In the genomic region with DNA sequence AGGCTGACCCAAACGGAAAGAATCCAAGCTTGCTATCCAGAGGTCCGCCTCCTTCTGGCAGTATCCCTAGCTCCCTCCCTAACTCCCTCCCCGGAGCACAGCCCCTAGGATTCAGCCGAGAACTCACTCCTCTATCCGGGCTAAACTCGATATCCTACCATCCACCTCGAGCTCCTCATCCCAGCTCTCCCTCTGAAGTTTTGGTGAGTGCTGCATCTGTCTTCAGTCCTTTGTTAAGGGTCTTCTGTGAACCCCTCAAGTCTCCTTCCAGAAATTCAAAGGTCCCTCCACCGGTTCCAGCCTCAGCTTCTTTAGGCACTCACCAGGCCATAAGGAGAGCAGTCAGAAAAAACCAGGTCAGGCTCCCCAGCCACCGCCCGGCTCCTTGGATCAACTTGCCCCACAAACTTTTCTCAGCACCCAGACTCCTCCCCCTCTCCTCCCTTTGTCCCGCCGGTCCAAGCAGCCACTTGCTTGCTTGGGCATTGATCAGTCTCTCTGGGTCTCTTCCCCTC, we compare ENCODE assay signal across 9 mouse cellular contexts. TPM values are rescaled to one million over a fixed set of nuclear protein-coding genes. Genes with fewer than 3 reads are reported as not detected.
A peak's percentile ranks its signal among the peaks of the same experiment; 100 is the strongest.
DNase-seq lines count a peak whose midpoint lies in the region; ATAC-seq and TF ChIP-seq lines count a peak whose summit lies in the region.
"Had no signal": no experiment of that assay in that cellular context is flagged by ENCODE, and none has a peak within 500 bp of the region (broad histone marks: within the 10 kb centered on the region; RNA-seq: fewer than 3 reads in every experiment).

A gene (minus strand): TSS at position 432 of the 515 bp plus-strand sequence.

- peak within 1 kb of the TSS; percentile 51 for H3K4me2 ChIP-seq in limb, embryonic 12.5 days

- in situ Hi-C loops in Patski (cut with MboI; ENCODE audit: low pct_unique_long_range_greater_than_20kb) = no loop called here

- 8% methylated on average over 12 of the region's 12 CpGs for WGBS in heart, adult 2 months
- WGBS in limb, embryonic 12.5 days = 1% methylated on average over 12 of the region's 12 CpGs

- peaks cover 46% of the 10 kb centered on the region for H3K4me1 ChIP-seq in E14TG2a.4 (replicated peaks; ENCODE audit: low read depth, low read length)
- no peaks in the 10 kb centered on the region for H3K4me1 ChIP-seq in heart, adult 2 months (ENCODE audit: control insufficient read depth, insufficient read depth, low read length)
- H3K4me1 ChIP-seq in limb, embryonic 12.5 days (replicated peaks) = peaks cover 47% of the 10 kb centered on the region

- no peaks in the 10 kb centered on the region for H3K9me3 ChIP-seq in E14TG2a.4 (ENCODE audit: low read length)
- H3K9me3 ChIP-seq in limb, embryonic 12.5 days = no peaks in the 10 kb centered on the region

- intact Hi-C loops in heart, adult 2 months (cut with DNase I) = no loop called here

- H3K4me3 ChIP-seq in E14TG2a.4 (replicated peaks; ENCODE audit: low read length) = peak within 1 kb of the TSS; percentile 42
- H3K4me3 ChIP-seq in heart, adult 2 months = no peak within 1 kb of the TSS; the same call in 1 of the 2 replicates
- H3K4me3 ChIP-seq in limb, embryonic 12.5 days (replicated peaks) = peak within 1 kb of the TSS; percentile 28
- H3K4me3 ChIP-seq: myocyte had no signal

- TF ChIP-seq POLR2A in heart, adult 2 months (IDR thresholded peaks at IDR 0.05; ENCODE audit: insufficient read depth, low read depth, low read length) = no peak

- H3K36me3 ChIP-seq in E14TG2a.4 (ENCODE audit: insufficient read depth, low read length) = peaks cover 20% of the 10 kb centered on the region
- H3K36me3 ChIP-seq in heart, adult 2 months (ENCODE audit: control insufficient read depth, insufficient read depth, low read length) = no peaks in the 10 kb centered on the region
- H3K36me3 ChIP-seq in limb, embryonic 12.5 days = peaks cover 39% of the 10 kb centered on the region

- ATAC-seq in Patski = peak; percentile 44
- peak; percentile 55 for ATAC-seq in limb, embryonic 12.5 days (ENCODE audit: insufficient number of reproducible peaks, insufficient read depth, low FRiP score, low TSS enrichment, low read depth)
- ATAC-seq in CD4-positive, CD25-positive, alpha-beta regulatory T cell, adult 4 months = no peak
- no peak for ATAC-seq in monocyte, adult 5-6 weeks (replicated peaks; ENCODE audit: insufficient number of reproducible peaks, low FRiP score, low TSS enrichment, poor library complexity, severe bottlenecking)

- H3K9ac ChIP-seq in heart, adult 2 months (ENCODE audit: low read depth, low read length) = no peak within 1 kb of the TSS
- peak within 1 kb of the TSS; percentile 47 for H3K9ac ChIP-seq in limb, embryonic 12.5 days (replicated peaks)

- H3K27ac ChIP-seq in heart, adult 2 months = peak within 1 kb of the TSS; percentile 59
- peak within 1 kb of the TSS; percentile 74 for H3K27ac ChIP-seq in limb, embryonic 12.5 days

- peaks cover 69% of the 10 kb centered on the region for H3K27me3 ChIP-seq in E14TG2a.4 (ENCODE audit: insufficient read depth, low read length)
- no peaks in the 10 kb centered on the region for H3K27me3 ChIP-seq in Patski
- H3K27me3 ChIP-seq in heart, adult 2 months (ENCODE audit: control insufficient read depth, insufficient read depth, low read length) = no peaks in the 10 kb centered on the region
- peaks cover 9% of the 10 kb centered on the region for H3K27me3 ChIP-seq in limb, embryonic 12.5 days

- DNase-seq in Patski (ENCODE audit: low read depth, low spot score) = no peak
- DNase-seq in heart, adult 2 months = peak; percentile 54 to 59
- peak; percentile 14 for DNase-seq in testis, postnatal 14 days (ENCODE audit: low spot score)
- DNase-seq in adrenal gland, adult 8-10 months = no peak

- H3K79me2 ChIP-seq in heart, adult 2 months (replicated peaks; ENCODE audit: control insufficient read depth, insufficient read depth, low read length) = no peaks in the 10 kb centered on the region

- TF ChIP-seq EP300 in heart, adult 2 months (IDR thresholded peaks at IDR 0.05; ENCODE audit: insufficient read depth, low read depth, low read length) = no peak

- CTCF ChIA-PET in Patski (lab: Charles Lee) = interaction anchor here (1.1 to 1.4 kb wide), 2 partner anchors 15 to 16 kb away, joined by 3 to 4 read pairs; no protein-coding TSS in a partner anchor

- TF ChIP-seq CTCF in E14TG2a.4 (conservative IDR thresholded peaks at IDR 0.05; ENCODE audit: low read length) (no peak), Patski (IDR thresholded peaks at IDR 0.05) (no peak)
- TF ChIP-seq CTCF in heart, adult 2 months (IDR thresholded peaks at IDR 0.05) = no peak

- POLR2A ChIA-PET in Patski (lab: Charles Lee) = interaction anchor here (2.5 kb wide), 1 partner anchor 9 kb away, joined by 10 read pairs; a partner anchor contains a TSS

RNA-seq across cellular contexts. Expression of the gene that starts here (rescaled TPM):
- polyA plus RNA-seq in Patski (2021) = 0.62 TPM
- total RNA-seq in heart, adult 2 months (2021) = under 1 TPM; 0.23 to 0.30 TPM
- 0.29 and 0.70 TPM in 2 replicates for polyA plus RNA-seq in heart, adult 2 months (2012; rRNA removed)
- 4.0 and 4.5 TPM in 2 replicates for polyA plus RNA-seq in limb, embryonic 12.5 days (2016; fragmentation: Nextera tagmentation; extraction: Ambion mirVana)
- polyA plus RNA-seq in CD4-positive, CD25-positive, alpha-beta regulatory T cell, adult 4 months (2017; shearing (Covaris generic)) = under 1 TPM in 1 of 2 experiments, not detected in 1; 0.77 TPM
- under 1 TPM in 2 of 4 experiments, not detected in 2; 0.17 to 0.38 TPM for total RNA-seq in adrenal gland, adult 8-10 months (2022)
- not detected in 3 replicates for total RNA-seq in monocyte, adult 5-6 weeks (2017)
- polyA plus RNA-seq: myocyte had no signal

Comparison
In these comparisons a context has a peak if more than half of its experiments do, and no peak if none do; other contexts are left out.
1. Peak in ATAC-seq in Patski; RNA of the gene not detected or under 1 TPM.
2. Peak in DNase-seq and H3K27ac ChIP-seq in heart, adult 2 months; RNA of the gene not detected or under 1 TPM.